10 mouse cellular contexts compared by ENCODE assay signal in genomic region chr6:118373294-118373693, GRCm38 (mm10). TPM values are rescaled to one million over a fixed set of nuclear protein-coding genes. Genes with fewer than 3 reads are reported as not detected.
DNase-seq lines count a peak whose midpoint lies in the region; ATAC-seq lines count a peak whose summit lies in the region.
"Had no signal": no experiment of that assay in that cellular context is flagged by ENCODE, and none has a peak within 500 bp of the region (broad histone marks: within the 10 kb centered on the region; RNA-seq: fewer than 3 reads in every experiment).

No protein-coding gene starts in this region.

- WGBS in hindbrain, embryonic 10.5 days, result 35% methylated on average over 5 of the region's 5 CpGs
- 53% methylated on average over 3 of the region's 5 CpGs for WGBS in hindbrain, embryonic 16.5 days

- ATAC-seq in hindbrain, embryonic 16.5 days, result no peak

- H3K4me2 ChIP-seq in hindbrain, embryonic 16.5 days (ENCODE audit: low read length), result no peak overlapping the region
- H3K4me2 ChIP-seq: embryonic facial prominence, embryonic 12.5 days; limb, embryonic 13.5 days had no signal

- H3K4me3 ChIP-seq in hindbrain, embryonic 10.5 days, result no peak overlapping the region
- no peak overlapping the region for H3K4me3 ChIP-seq in hindbrain, embryonic 16.5 days (ENCODE audit: low read length)
- H3K4me3 ChIP-seq: embryonic facial prominence, embryonic 12.5 days; limb, embryonic 13.5 days had no signal

- no peaks in the 10 kb centered on the region for H3K9me3 ChIP-seq in hindbrain, embryonic 10.5 days
- no peaks in the 10 kb centered on the region for H3K9me3 ChIP-seq in hindbrain, embryonic 16.5 days (ENCODE audit: control insufficient read depth, low read length)
- H3K9me3 ChIP-seq: embryonic facial prominence, embryonic 12.5 days; limb, embryonic 13.5 days had no signal

- H3K4me1 ChIP-seq in hindbrain, embryonic 10.5 days (replicated peaks), result peaks cover 10% of the 10 kb centered on the region
- H3K4me1 ChIP-seq in hindbrain, embryonic 16.5 days (ENCODE audit: control insufficient read depth, insufficient read depth, low read depth, low read length), result no peaks in the 10 kb centered on the region; the same call in 1 of the 2 replicates

- peaks cover 23% of the 10 kb centered on the region; the same call in 1 of the 2 replicates for H3K27me3 ChIP-seq in hindbrain, embryonic 10.5 days (ENCODE audit: insufficient read depth, poor library complexity, severe bottlenecking)
- no peaks in the 10 kb centered on the region for H3K27me3 ChIP-seq in hindbrain, embryonic 16.5 days (replicated peaks; ENCODE audit: control insufficient read depth, insufficient read depth, low read length)

- H3K27ac ChIP-seq in hindbrain, embryonic 10.5 days, result no peak overlapping the region
- no peak overlapping the region for H3K27ac ChIP-seq in hindbrain, embryonic 16.5 days (ENCODE audit: low read depth, low read length)
- H3K27ac ChIP-seq: embryonic facial prominence, embryonic 12.5 days; limb, embryonic 13.5 days had no signal

- peak; percentile 66 for DNase-seq in hindbrain, embryonic 10.5 days (ENCODE audit: low spot score)
- DNase-seq in CD4-positive helper T cell, adult 2 months (ENCODE audit: low read depth, low spot score), result peak; percentile 15
- DNase-seq in adrenal gland, postnatal 14 days, result peak; percentile 80
- DNase-seq in frontal cortex, adult 2 months (ENCODE audit: extremely low spot score in 1 of 2, low spot score in 1 of 2), result peak; percentile 19 to 51
- DNase-seq in layer of hippocampus, postnatal 10 days (ENCODE audit: low spot score in 2 of 2), result peak; percentile 50 to 64
- DNase-seq in natural killer cell, adult 2 months (ENCODE audit: low spot score in 2 of 2), result peak; percentile 13
- no peak for DNase-seq in yolk sac, embryonic 10.5 days (ENCODE audit: low spot score)

- no peak overlapping the region for H3K9ac ChIP-seq in hindbrain, embryonic 16.5 days (ENCODE audit: low read depth, low read length)
- H3K9ac ChIP-seq: embryonic facial prominence, embryonic 12.5 days; limb, embryonic 13.5 days had no signal

- no peaks in the 10 kb centered on the region for H3K36me3 ChIP-seq in hindbrain, embryonic 10.5 days
- no peaks in the 10 kb centered on the region for H3K36me3 ChIP-seq in hindbrain, embryonic 16.5 days (ENCODE audit: control insufficient read depth, insufficient read depth, low read length)
- H3K36me3 ChIP-seq: embryonic facial prominence, embryonic 12.5 days; limb, embryonic 13.5 days had no signal

RNA-seq across cellular contexts. Expression of gene Bms1, which starts 46.0 kb away (rescaled TPM):
- polyA plus RNA-seq in hindbrain, embryonic 10.5 days (2016; fragmentation: Nextera tagmentation; extraction: Ambion mirVana), result 33.9 and 45.5 TPM in 2 replicates
- polyA plus RNA-seq in hindbrain, embryonic 16.5 days (2015; fragmentation: Nextera tagmentation; extraction: Ambion mirVana), result 19.1 and 21.2 TPM in 2 replicates
- 33.8 and 37.5 TPM in 2 replicates for total RNA-seq in adrenal gland, postnatal 14 days (2021)
- polyA plus RNA-seq in frontal cortex, adult 2 months (2012; rRNA removed), result 23.1 and 27.8 TPM in 2 replicates
- total RNA-seq in layer of hippocampus, postnatal 10 days (2021), result 10 to 100 TPM; 25.4 to 28.3 TPM
